Mouse (Mus musculus) c-Kit-positive CD71-positive TER-119-positive erythroid progenitor cells, embryonic 14.5 days (primary cell): ENCODE data around the gene Klhl6.
A peak's percentile ranks its signal among the peaks of the same experiment; 100 is the strongest.

Experiments used
- DNase-seq: peaks from one replicate; pipeline ENCODE4 v3.0.0-alpha.2; 2013; ENCODE audit warnings: low spot score

Gene Klhl6

DNA sequence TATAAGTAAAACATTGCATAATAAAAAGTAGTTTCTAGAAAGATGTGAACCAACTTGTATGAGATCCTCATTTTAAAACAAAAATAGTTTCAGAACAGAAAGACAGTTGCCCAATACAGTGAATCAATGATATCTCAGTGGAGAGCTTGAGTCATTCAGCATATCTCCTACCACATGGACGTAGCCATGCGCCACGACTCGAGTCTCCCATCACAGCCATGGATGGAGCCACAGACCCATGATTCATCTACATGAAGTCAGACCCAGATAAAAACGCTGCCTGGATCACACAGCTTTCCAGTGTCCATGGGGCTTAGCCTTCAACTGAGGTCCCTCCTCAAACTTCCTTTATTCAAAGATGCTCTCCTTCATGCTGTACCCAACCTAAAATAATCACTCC, 13.3 kb downstream of the Klhl6 start:
- DNase-seq: no peak

DNA sequence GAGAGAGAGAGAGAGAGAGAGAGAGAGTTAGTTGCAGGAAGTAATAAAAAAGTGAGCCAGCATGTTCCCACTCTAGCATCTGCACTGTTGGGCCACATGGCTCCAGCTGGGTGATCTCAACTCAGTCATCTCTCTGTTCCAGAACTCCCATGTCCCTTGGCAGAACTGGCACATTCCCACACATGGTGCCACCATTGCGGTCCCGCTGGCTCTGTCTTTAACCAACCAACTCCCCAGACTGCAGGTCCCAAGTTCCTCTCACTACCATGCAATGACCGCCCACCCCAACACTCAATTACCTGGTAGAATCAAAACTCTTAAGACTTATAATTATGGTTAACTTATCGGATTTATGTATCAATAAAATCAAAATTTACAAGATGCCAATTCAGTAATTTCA, 14.2 kb downstream of the Klhl6 start:
- DNase-seq: no peak

DNA sequence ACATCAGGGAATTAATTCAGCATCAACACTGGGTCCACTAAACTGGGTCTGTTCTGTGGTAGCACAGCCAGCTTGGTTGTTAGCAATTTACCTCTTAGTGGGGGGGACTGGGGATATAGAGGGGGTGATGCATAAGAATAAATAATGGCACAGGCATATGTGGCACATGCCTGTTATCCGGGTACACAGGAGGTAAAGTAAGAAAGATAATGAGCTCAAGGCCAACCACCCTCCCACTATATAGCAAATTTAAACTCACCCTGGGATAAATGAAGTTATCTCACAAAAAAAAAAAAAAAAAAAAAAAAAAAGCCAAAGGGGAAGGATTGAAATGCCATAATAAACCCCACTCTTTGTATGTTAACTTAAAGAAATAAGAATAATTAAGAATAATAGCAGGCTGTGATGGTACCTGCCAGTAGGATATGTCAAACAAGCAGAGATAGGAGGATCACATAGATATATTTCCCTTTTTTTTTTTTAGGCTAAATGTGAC, 14.9 kb downstream of the Klhl6 start:
- no peak for DNase-seq

- no peak for DNase-seq
These were observed 15.9 kb downstream of the Klhl6 start for GRCm38 (mm10) chr16:19966976-19967375.

DNA sequence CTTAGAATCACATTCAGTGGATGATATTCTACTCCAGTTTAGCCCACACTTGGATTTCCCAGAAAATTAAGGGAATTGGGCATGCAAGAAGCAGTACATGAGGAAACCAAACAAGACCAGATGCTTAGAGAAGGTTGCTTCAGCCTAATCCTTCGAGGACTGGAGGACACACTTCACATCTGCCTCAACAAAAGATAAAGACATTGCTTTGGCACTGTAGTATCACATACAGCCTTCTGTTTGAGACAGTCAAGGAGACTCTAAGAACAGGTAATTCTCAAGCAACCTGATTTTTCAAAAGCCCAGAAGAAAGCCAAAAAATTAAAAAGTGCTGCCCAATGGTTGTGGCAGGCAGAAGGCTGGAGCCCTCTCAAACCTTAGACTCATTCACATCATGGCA, 16.4 kb downstream of the Klhl6 start:
- DNase-seq: no peak

- DNase-seq: no peak
These were observed 19.9 kb downstream of the Klhl6 start for GRCm38 (mm10) chr16:19962951-19963350.

GRCm38 (mm10) chr16:19961070-19961469, 21.8 kb downstream of the Klhl6 start:
- DNase-seq: no peak

DNA sequence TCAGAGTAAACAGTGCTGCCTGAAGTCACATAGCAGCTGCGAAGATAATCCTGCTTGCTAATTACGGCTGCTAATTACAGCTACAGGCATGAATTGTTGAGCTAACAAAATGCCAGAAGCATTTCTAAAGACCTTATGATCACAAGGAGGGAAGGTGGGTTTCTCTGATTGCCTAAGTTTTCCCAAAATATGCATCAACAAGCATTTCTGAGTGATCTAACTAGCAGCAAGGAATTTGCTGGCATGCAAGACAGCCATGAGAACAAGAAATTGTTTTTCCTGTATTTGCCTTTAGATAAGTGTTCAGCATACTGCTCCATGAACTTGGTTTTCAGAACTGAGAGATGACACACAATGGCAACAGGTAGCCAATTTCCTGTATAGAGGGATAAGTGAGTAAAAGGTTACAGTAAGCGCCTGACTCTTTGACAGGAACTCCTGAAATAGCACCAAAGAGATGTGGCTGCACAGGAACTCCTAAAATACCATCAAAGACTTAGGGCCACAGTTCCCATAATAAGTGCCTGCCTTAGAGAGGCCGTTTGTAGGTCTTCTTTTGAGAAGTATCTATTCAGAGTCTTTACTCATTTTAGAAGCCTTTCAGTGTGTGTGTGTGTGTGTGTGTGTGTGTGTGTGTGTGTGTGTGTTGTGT, 22.3 kb downstream of the Klhl6 start:
- no peak for DNase-seq

DNA sequence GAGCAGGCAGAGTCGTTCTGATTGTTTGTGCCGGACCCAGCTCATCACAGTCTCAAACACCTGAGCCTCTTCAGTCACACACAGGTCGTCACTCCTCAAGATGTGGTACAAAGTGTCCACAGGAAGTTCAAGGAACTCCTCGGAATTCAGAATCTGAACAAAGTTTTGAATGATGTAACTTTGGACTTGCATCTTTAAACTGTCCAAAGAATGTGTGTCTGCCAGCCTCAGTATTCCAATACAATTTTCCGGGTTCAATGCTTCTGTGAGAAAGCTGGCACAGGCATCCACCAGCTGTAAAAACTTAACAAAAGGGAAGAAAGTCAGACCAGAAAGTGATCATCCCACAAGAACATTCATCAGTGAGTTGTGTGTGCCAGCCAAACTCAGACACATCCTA, 25.8 kb downstream of the Klhl6 start:
- no peak for DNase-seq

GRCm38 (mm10) chr16:19947336-19947735, 35.5 kb downstream of the Klhl6 start:
- DNase-seq: no peak

DNA sequence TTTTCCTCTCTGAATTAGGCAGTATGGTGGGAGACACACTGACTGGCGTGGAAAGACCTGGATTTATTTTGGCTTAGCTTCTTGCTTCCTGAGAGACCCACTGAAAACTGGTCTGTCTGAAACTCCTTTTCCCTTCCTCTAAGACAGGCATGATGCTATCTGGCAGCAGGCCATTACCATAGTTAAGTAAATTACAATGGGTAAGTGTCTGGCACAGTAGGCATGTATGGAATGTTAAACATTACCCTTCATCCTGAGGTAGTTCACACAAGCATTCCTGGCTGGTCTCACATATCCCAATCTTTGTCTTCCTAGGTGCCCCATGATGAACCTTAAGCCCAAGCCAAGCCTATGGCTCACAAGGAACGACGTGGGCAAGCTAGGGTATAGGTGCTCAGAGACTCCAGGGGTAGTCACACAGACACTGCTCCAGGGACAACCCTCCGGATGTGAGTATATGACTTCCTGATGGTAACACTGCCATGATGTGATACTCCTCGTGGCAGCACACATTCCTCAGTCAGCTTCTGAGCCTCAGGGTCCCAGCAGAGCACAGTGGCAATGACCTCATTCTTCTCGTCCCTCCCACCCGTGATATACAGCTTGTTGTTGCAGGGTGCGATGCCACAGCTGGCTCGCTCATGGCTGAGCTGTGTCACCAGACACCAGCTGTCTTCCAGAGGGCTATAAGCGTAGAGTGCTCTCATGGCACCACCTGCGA, 36.1 kb downstream of the Klhl6 start:
- no peak for DNase-seq

GRCm38 (mm10) chr16:19920823-19921222, 62.0 kb downstream of the Klhl6 start:
- DNase-seq: no peak

- no peak for DNase-seq
These were observed 64.6 kb downstream of the Klhl6 start for GRCm38 (mm10) chr16:19918286-19918685.

DNA sequence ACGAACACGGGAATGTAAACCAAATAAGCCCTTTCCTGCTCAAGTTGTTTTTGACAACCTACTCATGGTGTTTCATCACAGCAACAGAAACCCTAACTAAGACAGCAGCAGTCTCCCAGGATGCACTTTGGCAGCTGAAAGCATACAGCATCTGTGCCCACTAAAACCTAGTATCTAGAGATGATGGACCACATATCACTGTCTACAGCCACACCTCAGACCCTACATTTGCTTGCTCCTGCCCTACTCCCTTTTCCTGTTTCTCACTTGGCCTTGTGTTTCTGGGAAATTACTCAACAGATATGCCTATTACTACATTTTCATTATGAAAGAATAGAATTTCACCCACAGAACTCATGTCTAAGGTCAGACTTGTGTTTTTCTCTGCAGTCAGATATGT, 70.3 kb downstream of the Klhl6 start:
- DNase-seq: no peak

DNA sequence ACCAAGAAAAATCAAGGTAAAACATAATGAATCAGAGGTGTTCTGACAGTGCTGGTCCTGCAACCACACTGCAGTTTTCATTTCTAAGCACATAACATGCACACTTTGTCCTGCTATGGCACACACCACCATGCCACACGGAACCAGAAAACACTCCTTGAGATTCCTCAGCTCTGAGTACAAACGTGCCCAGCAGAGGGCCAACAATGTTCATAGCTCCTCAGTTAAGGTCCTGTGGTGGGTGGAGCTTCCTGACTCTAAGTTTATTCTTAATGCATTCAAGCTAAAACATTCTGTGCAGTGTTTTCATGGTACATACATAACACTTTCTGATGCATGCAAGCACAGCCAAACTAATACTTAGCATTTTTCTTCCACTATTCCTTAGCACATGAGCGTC, 74.5 kb downstream of the Klhl6 start:
- DNase-seq: no peak

GRCm38 (mm10) chr16:19907103-19907502, 75.7 kb downstream of the Klhl6 start:
- peak; percentile 26 for DNase-seq

DNA sequence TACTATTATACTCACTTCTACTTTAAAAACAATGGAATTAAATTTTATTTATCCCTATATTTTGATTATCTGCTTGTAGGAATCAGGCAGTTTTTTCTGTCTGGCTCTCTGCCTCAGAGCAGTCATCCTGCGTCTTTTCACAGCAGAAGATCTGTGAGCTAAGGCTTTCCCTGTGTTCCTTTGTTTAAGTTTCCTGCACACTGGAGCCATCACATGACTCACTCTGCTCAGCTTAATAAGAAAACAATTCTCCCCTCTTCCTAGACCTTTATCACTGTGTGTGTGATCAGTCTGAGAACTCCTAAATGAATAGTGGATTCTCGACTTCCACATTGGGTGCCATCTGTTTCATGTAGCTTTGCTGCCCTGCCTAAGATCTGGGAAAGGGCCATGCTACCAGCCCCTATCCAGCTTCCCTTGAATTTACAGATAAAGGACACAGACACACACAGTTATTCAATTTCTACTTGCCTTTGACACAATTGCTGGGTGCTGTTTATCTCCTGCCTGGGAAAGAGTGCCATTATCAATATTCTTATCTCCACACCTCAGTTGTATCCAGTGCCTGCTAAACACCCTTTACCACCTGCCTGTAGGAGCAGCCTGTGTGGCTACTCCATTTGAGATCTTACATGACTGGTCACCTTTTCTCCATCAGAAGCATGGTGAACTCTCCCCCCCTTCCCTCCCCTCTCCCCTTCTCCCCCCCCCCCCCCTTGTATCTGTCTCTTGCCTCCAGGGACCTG, 77.9 kb downstream of the Klhl6 start:
- DNase-seq: no peak

DNA sequence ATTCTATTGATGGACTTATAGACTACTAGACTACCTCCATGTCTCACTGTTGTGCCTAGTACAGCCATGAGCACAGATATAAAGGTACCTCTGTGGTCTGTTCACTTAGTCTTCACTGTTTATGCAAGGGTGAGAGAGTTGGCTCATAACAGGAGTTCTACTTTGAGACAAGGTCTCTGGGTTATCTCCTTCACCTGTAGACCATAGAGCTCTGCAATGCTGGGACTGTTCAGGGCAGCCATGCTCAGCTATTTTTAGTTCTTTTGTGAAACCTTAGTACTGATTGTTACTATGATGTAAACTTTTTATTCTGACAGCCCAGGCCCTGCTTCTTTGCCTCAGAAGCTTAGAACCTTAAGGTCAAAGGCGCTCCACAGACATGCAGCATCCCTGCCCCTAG, 79.0 kb downstream of the Klhl6 start:
- DNase-seq: no peak
